Mouse (Mus musculus) kidney, postnatal 10 days (tissue): ENCODE measurements around the gene Ntn3.

Experiments
- DNase-seq: peaks from one replicate; pipeline ENCODE4 v3.0.0; 2021; ENCODE audit warnings: mixed read lengths

Ntn3 gene

GRCm38 (mm10) chr17:24173423-24173822 is 35.9 kb downstream of the Ntn3 start:
- DNase-seq, result peak; percentile 82

GRCm38 (mm10) chr17:24171738-24172137 is 37.6 kb downstream of the Ntn3 start:
- DNase-seq, result no peak

- no peak for DNase-seq
These were observed 38.6 kb downstream of the Ntn3 start for GRCm38 (mm10) chr17:24170729-24171128.

- DNase-seq, result no peak
These were observed 39.2 kb downstream of the Ntn3 start for GRCm38 (mm10) chr17:24170125-24170524.

- peak; percentile 97 for DNase-seq
These were observed 39.8 kb downstream of the Ntn3 start, which contains the start of gene Atp6v0c for GRCm38 (mm10) chr17:24169317-24170065. Gene Atp6v0c, minus strand, starts transcription at chr17:24169702.

GRCm38 (mm10) chr17:24168590-24169277 is 40.6 kb downstream of the Ntn3 start:
- DNase-seq, result peak; percentile 81

GRCm38 (mm10) chr17:24167891-24168505 is 41.3 kb downstream of the Ntn3 start:
- no peak for DNase-seq

GRCm38 (mm10) chr17:24167120-24167519 is 42.2 kb downstream of the Ntn3 start:
- no peak for DNase-seq

- peak; percentile 67 for DNase-seq
These were observed 44.6 kb downstream of the Ntn3 start for GRCm38 (mm10) chr17:24164566-24165259.

- DNase-seq, result peak; percentile 99
These were observed 46.0 kb downstream of the Ntn3 start, which contains the start of gene Amdhd2 for GRCm38 (mm10) chr17:24163176-24163962. Gene Amdhd2, minus strand, starts transcription at chr17:24163766.

- DNase-seq, result peak; percentile 82
These were observed 46.7 kb downstream of the Ntn3 start for GRCm38 (mm10) chr17:24162584-24163175.

GRCm38 (mm10) chr17:24161466-24161865 is 47.9 kb downstream of the Ntn3 start:
- no peak for DNase-seq

GRCm38 (mm10) chr17:24157526-24157925 is 51.8 kb downstream of the Ntn3 start:
- no peak for DNase-seq

GRCm38 (mm10) chr17:24157121-24157520 is 52.2 kb downstream of the Ntn3 start:
- DNase-seq, result no peak

- DNase-seq, result no peak
These were observed 52.9 kb downstream of the Ntn3 start for GRCm38 (mm10) chr17:24156394-24156793.

GRCm38 (mm10) chr17:24155742-24156141 is 53.6 kb downstream of the Ntn3 start:
- no peak for DNase-seq

- peak; percentile 78 for DNase-seq
These were observed 54.9 kb downstream of the Ntn3 start for GRCm38 (mm10) chr17:24154463-24154862.
